Mouse (Mus musculus) gastrocnemius, postnatal 25 days (tissue): ENCODE data around the gene Tmc2. TPM values are rescaled to one million over a fixed set of nuclear protein-coding genes. Genes with fewer than 3 reads are reported as not detected.

Source experiments
- DNase-seq: peaks from one replicate; pipeline ENCODE4 v3.0.0; 2022
- long read RNA-seq, 2 experiments: library from polyadenylated mRNA; stranded (forward); transcript quantifications; one replicate each; pipeline ENCODE4 v2.0.0; 2021
- total RNA-seq, 2 experiments: library from RNA; stranded (reverse); gene quantifications; 1 replicate in 1 of 2; 2 replicates in 1 of 2; pipeline ENCODE4 v1.2.3; 2021

The Tmc2 gene
- not detected for total RNA-seq
- long read RNA-seq, experiment 1: 0 reads
- long read RNA-seq, experiment 2: 0 reads

DNA sequence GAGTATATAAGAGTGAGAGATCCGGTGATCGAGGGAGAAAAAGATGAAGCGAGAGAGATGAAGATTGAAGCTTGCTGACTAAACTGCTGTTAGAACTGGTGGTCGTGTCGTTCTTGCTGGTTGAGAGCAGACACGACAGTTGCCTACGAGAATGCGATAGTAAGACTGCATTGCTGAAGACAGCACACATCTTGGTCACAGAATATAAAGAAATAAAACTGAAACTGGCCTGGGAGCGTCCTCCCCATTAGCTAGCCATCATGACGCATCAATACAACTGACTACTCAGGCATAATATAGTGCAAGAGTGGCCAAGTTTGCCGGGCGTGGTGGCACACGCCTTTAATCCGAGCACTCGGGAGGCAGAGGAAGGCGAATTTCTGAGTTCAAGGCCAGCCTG is at the start of gene Tmc2:
Tmc2 (plus strand) TSS at position 301 of the 400 bp plus-strand sequence.
- DNase-seq: no peak

GRCm38 (mm10) chr2:130146089-130146668 is 48.8 kb upstream of the Tmc2 start:
- DNase-seq: no peak

GRCm38 (mm10) chr2:130155171-130155570 is 39.8 kb upstream of the Tmc2 start:
- no peak for DNase-seq

DNA sequence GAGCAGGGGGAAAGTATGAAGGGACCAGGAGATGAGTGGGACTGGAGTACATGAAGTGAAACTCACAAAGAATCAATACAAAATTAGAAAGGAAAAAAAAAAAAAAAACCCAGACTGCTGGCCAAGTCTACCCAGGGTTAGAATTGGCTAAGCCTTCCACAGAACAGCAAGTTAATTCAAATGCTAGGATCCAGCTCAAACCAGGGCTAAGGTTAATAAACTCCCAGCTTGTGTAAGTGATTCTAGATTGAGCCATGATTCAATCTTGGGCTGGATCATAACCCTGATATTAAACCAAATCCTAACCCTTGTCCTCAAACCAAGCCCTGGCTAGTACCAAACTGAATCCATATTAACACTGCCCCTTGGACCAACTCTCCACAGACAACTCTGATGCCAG is 39.1 kb upstream of the Tmc2 start:
- no peak for DNase-seq

DNA sequence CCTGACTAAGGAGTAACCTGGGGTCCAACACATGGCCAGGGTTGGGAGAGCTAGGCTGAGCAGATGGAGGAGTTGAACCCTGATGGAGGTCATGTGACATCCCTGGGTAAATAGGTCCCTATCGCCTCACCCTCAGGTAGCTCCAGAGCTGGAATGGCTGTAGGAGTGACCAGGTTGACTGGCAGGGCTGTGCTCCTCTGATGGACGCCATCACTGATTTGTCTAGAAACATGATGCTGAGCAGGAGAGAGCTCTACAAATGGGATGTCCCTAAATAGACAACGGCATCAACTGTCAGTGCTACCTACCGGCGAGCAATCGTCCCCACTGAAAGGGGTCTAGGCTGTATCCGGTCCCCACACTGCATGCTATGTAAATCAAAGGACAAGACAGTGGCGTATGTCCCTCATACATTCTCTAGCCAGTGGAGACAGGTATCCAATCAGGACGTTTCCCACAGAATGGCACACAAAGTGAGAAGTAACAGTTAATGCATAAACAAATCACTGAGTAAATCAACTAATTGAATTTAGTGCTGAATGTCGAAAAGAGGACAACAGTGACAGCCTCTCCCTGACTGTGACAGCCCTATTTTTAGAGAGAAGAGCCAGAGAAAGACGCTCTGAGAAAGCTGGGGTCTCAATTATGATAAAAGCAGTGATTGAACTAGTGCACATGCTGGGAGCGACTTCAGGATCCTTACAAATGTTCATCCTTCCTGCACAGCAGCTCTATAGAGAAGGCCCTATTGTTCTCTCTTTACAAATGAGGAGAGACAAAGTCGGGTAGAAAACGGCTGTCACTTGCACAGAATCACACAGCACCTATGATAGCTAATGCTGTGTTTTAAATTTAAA is 37.5 kb upstream of the Tmc2 start:
- no peak for DNase-seq

DNA sequence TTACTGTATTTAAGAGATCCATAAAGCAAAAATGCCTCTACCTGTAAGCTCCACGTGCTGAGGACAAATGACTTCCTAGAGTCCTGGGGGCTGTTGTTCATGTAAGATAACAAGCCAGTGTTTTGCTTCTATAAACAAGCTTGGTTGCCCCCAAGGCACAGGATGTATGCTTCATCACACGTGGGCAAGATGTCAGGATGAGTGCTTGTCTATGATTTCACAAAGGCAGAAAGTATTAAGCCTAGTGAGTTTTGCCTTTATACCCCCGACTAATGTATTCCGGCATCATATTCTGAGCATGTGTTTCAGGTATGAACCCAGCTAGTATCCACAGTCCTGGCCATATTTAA is 36.9 kb upstream of the Tmc2 start:
- no peak for DNase-seq

DNA sequence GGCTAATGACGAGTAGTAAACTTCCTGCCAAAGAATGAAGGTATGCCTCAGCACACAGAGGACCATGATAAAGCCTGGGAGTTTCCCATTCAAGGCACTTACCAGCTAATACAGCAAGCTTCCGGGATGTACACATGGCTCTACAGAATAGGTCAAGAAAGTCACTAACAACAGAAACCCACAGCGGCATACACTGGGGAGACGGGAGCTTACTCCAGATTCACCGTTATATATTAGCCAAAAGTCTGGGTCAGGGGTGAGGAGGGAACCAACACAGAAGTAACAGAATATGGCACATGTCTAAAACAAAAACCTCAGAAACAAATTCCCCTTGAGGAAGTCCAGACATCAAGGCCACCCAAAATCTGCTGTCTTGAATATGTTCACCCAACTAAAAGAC is 32.3 kb upstream of the Tmc2 start:
- DNase-seq: no peak

DNA sequence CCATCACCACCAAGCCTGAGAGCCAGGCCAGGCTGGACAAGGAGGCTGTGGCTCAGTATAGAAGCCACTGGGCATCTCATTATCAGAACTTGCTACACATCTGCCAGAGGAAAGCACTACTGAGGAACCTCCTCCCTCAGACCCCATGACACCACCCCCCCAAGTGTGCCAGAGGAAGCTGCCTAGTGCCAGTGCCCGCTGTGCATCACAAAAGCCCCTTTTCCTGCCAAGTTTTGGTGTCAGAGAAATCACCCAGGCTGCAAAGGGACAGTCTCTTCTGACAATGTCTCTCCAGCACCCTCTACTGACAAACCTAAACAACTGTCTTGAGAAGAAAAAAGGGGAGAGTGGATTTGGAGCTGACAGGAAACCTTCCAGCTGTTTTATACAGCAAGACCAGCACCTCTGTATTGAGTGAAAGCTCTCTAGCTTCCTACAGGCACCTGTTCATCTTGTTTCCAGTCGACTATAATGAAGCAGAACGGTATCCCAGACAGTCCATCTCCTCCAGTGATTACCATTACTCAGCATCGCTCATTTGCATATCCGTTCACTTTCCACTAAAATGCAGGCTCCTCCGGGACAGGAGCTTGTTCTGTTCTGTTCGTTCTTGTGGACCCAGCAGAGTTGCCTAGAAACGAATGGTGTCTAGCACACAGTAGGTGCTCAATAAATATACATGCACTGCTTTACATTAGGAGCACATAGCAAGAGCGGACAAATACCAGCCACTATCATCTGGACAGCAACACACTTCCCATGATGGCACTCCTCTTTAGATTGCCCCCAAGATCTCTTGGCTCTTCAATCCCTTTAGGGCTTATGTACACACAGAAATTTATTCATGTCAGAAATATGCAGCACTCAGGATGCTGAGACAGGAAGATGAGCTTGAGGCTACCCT is 28.4 kb upstream of the Tmc2 start:
- no peak for DNase-seq

DNA sequence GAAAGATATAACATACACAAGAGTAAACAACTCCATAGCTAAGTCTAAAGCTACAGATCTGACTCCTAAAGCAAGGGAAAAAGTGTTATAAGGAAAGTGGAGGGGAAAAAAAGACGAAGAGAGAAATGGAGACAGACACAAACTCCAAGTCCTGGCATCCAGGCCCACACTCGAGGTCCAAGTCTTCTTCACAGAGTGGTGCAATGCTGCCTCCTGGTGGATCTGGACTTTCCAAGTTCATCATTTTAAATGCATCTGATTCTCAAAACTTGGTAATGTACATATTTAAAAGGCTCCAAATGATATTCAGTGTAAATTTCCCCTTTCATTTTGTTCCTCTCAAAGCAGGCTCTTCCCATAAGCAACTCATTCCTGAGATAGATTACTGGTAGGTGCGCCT is 27.1 kb upstream of the Tmc2 start:
- no peak for DNase-seq

DNA sequence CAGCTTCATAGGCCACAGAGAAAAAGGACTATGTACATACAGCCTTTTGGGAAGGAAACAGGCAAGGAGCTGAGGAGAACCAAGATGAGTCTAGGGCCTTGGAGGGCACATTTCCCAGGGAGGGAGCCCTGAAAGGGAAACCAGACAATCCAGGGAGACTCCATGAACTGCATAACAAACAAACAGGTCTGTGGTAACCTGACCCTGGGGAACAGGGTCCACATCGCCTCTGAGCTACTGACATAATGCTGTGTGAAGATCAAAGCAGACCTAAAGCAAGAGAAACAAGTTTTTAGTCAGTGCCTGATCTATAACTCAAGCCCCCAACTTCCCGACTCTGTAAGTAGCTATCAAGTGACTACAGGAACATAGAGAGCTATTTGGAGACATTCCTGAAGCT is 23.3 kb upstream of the Tmc2 start:
- no peak for DNase-seq

DNA sequence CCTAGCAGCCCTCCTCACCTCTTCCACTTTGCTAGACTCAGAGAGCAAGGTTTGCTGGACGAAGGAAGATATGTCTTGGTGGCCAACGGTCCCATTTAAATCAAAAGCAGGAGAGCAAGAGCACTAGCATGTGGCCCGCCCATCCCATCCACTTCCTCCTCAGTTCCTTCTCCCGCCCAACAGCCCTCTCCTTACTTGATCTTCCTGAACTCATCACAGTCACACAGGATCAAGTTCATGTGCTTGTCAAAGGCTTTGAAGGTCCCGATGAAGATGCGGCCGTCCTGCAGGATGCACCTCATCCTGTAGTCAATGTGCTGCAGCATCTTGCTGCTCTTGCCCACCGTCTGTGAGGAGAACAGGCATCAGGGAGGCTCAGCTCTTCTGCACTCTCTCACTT is 18.2 kb upstream of the Tmc2 start:
- DNase-seq: no peak

- peak; percentile 13 for DNase-seq
Measured at GRCm38 (mm10) chr2:130178381-130178705, 16.7 kb upstream of the Tmc2 start.

DNA sequence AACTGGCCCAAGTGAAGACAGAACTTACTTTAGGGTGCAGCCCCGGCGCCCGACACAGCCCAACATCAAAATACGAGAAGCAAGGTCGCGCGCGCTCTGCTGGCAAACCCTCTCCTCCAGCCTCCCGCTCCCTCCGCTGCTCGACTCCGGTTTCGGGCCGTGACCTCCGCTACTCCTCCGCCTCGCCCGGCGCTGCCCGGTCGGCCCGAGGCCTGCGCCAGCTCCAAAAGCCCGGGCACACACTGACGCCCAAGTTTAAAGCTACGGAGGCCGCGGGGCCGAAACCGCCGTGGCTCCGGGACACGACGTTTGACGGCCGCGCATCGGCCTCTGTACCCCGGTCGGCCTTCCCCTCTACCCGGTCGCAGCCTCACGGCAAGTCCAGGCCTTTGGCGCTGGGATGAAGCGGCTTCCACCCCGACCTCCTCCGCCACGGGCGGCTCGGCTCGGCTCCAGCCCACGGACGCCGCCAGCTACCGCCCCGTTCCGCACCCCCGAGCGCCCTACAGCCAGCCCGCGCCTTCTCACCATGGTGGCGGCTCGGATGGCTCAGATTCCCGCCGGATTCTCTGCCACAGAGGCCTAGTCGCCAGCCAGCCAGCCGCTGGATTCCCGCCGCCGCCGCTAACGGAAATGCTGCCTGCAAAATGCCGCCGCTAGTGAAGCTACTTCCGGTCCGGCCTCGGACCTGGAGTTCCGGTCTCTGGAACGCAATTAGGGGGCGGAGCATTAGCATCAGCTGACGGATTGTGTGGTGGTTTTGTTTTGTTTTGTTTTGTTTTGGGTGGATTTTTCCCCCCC is 16.1 kb upstream of the Tmc2 start, which contains the start of gene Snrpb:
Snrpb (minus strand) TSS at position 698 of the 801 bp plus-strand sequence.
- peak; percentile 84 for DNase-seq

GRCm38 (mm10) chr2:130179507-130180019 is 15.4 kb upstream of the Tmc2 start:
- no peak for DNase-seq

GRCm38 (mm10) chr2:130188391-130188790 is 6.6 kb upstream of the Tmc2 start:
- DNase-seq: no peak

GRCm38 (mm10) chr2:130200961-130201360 is 6.0 kb downstream of the Tmc2 start:
- no peak for DNase-seq

DNA sequence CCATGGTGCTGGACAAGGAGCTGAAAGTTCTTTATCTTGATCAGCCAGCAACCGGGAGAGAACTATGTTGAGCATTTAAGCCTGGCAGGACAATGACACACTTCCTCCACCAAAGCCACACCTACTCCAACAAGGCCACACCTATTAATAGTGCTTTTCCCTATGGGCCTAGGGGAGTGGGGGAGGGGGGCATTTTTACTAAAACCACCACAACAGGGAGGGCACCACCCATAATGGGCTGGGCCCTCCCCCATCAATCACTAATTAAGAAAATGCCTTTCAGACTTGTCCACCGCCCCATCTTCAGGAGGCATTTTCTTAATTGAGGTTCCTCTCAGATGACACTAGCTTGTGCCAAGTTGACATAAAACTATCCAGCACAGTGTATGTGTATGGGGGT is 12.4 kb downstream of the Tmc2 start:
- DNase-seq: no peak

GRCm38 (mm10) chr2:130207996-130208395 is 13.0 kb downstream of the Tmc2 start:
- DNase-seq: no peak

- DNase-seq: no peak
Measured at GRCm38 (mm10) chr2:130209636-130210035, 14.6 kb downstream of the Tmc2 start.

DNA sequence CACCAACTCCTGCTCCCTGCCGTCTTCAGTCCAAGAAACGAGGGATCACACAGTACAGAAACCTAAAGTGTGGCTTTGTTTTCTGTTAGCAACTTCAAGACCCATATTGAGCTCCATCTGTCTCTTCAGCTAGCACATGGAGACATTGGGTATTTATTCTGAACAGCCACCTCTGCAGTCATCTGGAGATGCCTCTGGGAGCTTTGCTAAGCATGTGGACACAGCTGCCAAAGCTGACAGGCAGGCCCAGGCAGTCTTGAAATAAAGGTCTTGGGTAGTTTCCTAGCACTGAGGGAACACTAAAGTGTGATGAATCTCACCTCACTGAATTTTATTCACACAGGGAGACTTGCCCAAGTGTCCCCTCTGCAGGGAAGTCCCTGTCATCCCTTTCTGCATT is 16.6 kb downstream of the Tmc2 start:
- no peak for DNase-seq

DNA sequence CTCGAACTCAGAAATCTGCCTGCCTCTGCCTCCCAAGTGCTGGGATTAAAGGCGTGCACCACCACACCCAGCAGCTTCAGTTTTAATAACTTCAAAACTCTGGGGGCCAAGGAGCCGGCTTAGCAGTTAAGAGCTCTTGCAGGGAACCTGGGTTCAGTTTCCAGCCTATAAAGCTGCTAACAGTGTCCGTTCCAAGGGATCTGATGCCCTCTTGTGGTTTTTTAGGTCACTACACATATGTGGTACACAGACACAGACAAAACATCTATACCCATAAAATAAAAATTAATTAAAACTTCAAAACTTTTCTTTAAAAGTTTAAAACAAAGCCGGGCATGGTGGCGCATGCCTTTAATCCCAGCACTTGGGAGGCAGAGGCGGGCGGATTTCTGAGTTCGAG is 51.9 kb downstream of the Tmc2 start:
- no peak for DNase-seq

- no peak for DNase-seq
Measured at GRCm38 (mm10) chr2:130248226-130248625, 53.2 kb downstream of the Tmc2 start.
